Mouse (Mus musculus) testis, adult 2 months (tissue): ENCODE data around the gene Thy1. TPM values are rescaled to one million over a fixed set of nuclear protein-coding genes. Genes with fewer than 3 reads are reported as not detected.

Experiments used
- H3K27ac ChIP-seq: fragments of 200-500 bp; 2 replicates; pipeline ENCODE4 v1.5.1; 2012; ENCODE audit warnings: low read depth, low read length; ENCODE audit not compliant: control insufficient read depth, insufficient read depth
- H3K27me3 ChIP-seq: fragments of 200-500 bp; 2 replicates; pipeline ENCODE4 v1.6.1; 2012; ENCODE audit warnings: mild to moderate bottlenecking, low read length, moderate library complexity; ENCODE audit not compliant: control insufficient read depth, insufficient read depth
- H3K36me3 ChIP-seq: fragments of 200-500 bp; 2 replicates; pipeline ENCODE4 v1.6.1; 2012; ENCODE audit warnings: mild to moderate bottlenecking, low read length; ENCODE audit not compliant: control insufficient read depth, insufficient read depth
- H3K4me1 ChIP-seq: fragments of 200-500 bp; 2 replicates; pipeline ENCODE4 v1.6.1; 2012; ENCODE audit warnings: low read length; ENCODE audit not compliant: control insufficient read depth, insufficient read depth
- H3K4me3 ChIP-seq: fragments of 200-500 bp; 2 replicates; pipeline ENCODE4 v1.5.1; 2012; ENCODE audit warnings: low read depth, mild to moderate bottlenecking, low read length, moderate library complexity, mixed read lengths; ENCODE audit not compliant: control insufficient read depth
- CTCF ChIP-seq: fragments of 200-500 bp; IDR thresholded peaks from 2 replicates; pipeline ENCODE4 v1.5.1; 2012; ENCODE audit warnings: low read depth, mild to moderate bottlenecking, inconsistent platforms, low read length, moderate library complexity; ENCODE audit not compliant: control insufficient read depth, insufficient read depth, insufficient replicate concordance
- POLR2A ChIP-seq: fragments of 200-500 bp; IDR thresholded peaks from 2 replicates; pipeline ENCODE4 v1.6.1; 2012; ENCODE audit warnings: low read depth, mild to moderate bottlenecking, inconsistent platforms, low read length, moderate library complexity; ENCODE audit not compliant: control insufficient read depth
- polyA plus RNA-seq: library from polyadenylated mRNA; depleted of rRNA; stranded (reverse); fragments of >200 nt; gene quantifications from 2 replicates; pipeline ENCODE4 v1.2.3, GENCODE M21; 2012

Gene Thy1
- polyA plus RNA-seq, 1 experiment: 0.36 TPM

GRCm38 (mm10) chr9:44067960-44068330 is 24.8 kb downstream of the Thy1 start:
- H3K27me3 ChIP-seq: no peaks in the 10 kb centered on the region
- H3K4me1 ChIP-seq: peaks cover 9% of the 10 kb centered on the region
- H3K27ac ChIP-seq: no peak overlapping the region
- peak overlapping the region; percentile 99 for H3K4me3 ChIP-seq
- TF ChIP-seq CTCF (no peak), POLR2A (no peak)
- no peaks in the 10 kb centered on the region for H3K36me3 ChIP-seq

GRCm38 (mm10) chr9:44069252-44069651 is 26.1 kb downstream of the Thy1 start:
- no peak overlapping the region for H3K27ac ChIP-seq
- no peaks in the 10 kb centered on the region for H3K27me3 ChIP-seq
- TF ChIP-seq POLR2A (no peak), CTCF (no peak)
- peaks cover 9% of the 10 kb centered on the region for H3K4me1 ChIP-seq
- peak overlapping the region; percentile 75 for H3K4me3 ChIP-seq
- no peaks in the 10 kb centered on the region for H3K36me3 ChIP-seq

- TF ChIP-seq POLR2A (no peak), CTCF (no peak)
- Histone ChIP-seq H3K27me3 (no peaks in the 10 kb centered on the region), H3K27ac (no peak overlapping the region), H3K36me3 (no peaks in the 10 kb centered on the region), H3K4me3 (peak overlapping the region; percentile 66), H3K4me1 (peaks cover 9% of the 10 kb centered on the region)
Observed at GRCm38 (mm10) chr9:44070113-44070843, 27.1 kb downstream of the Thy1 start.

GRCm38 (mm10) chr9:44070844-44071231 is 27.7 kb downstream of the Thy1 start:
- Histone ChIP-seq H3K4me3 (no peak overlapping the region), H3K27ac (no peak overlapping the region), H3K27me3 (no peaks in the 10 kb centered on the region), H3K36me3 (no peaks in the 10 kb centered on the region), H3K4me1 (peaks cover 9% of the 10 kb centered on the region)
- TF ChIP-seq POLR2A (no peak), CTCF (no peak)

- no peak for TF ChIP-seq POLR2A
- TF ChIP-seq CTCF: no peak
- Histone ChIP-seq H3K4me3 (peak overlapping the region; percentile 25; the same call in 1 of the 2 replicates), H3K27me3 (no peaks in the 10 kb centered on the region), H3K4me1 (peaks cover 8% of the 10 kb centered on the region), H3K27ac (0 out of 2 replicates have a peak overlapping the region, but pooled peaks have one; percentile 10), H3K36me3 (no peaks in the 10 kb centered on the region)
Observed at GRCm38 (mm10) chr9:44071914-44072598, 28.9 kb downstream of the Thy1 start.

- 0 out of 2 replicates have a peak overlapping the region, but pooled peaks have one; percentile 10 for H3K27ac ChIP-seq
- H3K4me3 ChIP-seq: peak overlapping the region; percentile 25
- H3K27me3 ChIP-seq: no peaks in the 10 kb centered on the region
- TF ChIP-seq POLR2A (no peak), CTCF (no peak)
- H3K36me3 ChIP-seq: no peaks in the 10 kb centered on the region
- peaks cover 4% of the 10 kb centered on the region for H3K4me1 ChIP-seq
Observed at GRCm38 (mm10) chr9:44072599-44072915, 29.4 kb downstream of the Thy1 start.

GRCm38 (mm10) chr9:44073115-44073514 is 29.9 kb downstream of the Thy1 start:
- Histone ChIP-seq H3K27me3 (no peaks in the 10 kb centered on the region), H3K27ac (no peak overlapping the region), H3K36me3 (no peaks in the 10 kb centered on the region), H3K4me1 (peaks cover 7% of the 10 kb centered on the region), H3K4me3 (no peak overlapping the region; the same call in 1 of the 2 replicates)
- TF ChIP-seq POLR2A (no peak), CTCF (no peak)
